Mouse (Mus musculus) embryonic facial prominence, embryonic 15.5 days (tissue): ENCODE results near the gene Ksr1. TPM values are rescaled to one million over a fixed set of nuclear protein-coding genes. Genes with fewer than 3 reads are reported as not detected.

ENCODE experiments used
- ATAC-seq: fragments of 200-750 bp; cut with Nextera tagmentation; 2 replicates; pipeline ENCODE4 v1.8.0; 2017; ENCODE audit warnings: low read depth, moderate TSS enrichment; ENCODE audit not compliant: insufficient number of reproducible peaks, low FRiP score, low TSS enrichment
- H3K27ac ChIP-seq: fragments of 300-500 bp; sonication (generic); replicated peaks from 2 replicates; pipeline ENCODE4 v1.5.1; 2015; ENCODE audit warnings: mild to moderate bottlenecking, inconsistent platforms
- H3K27me3 ChIP-seq: fragments of 300-500 bp; sonication (generic); 2 replicates; pipeline ENCODE4 v1.6.1; 2015; ENCODE audit warnings: inconsistent platforms
- H3K36me3 ChIP-seq: fragments of 300-500 bp; sonication (generic); 2 replicates; pipeline ENCODE4 v1.6.1; 2015; ENCODE audit warnings: mild to moderate bottlenecking, inconsistent platforms
- H3K4me1 ChIP-seq: fragments of 300-500 bp; sonication (generic); 2 replicates; pipeline ENCODE4 v1.6.1; 2015; ENCODE audit warnings: inconsistent platforms
- H3K4me2 ChIP-seq: fragments of 300-500 bp; sonication (generic); replicated peaks from 2 replicates; pipeline ENCODE4 v1.6.1; 2015; ENCODE audit warnings: mild to moderate bottlenecking, inconsistent platforms
- H3K4me3 ChIP-seq: fragments of 300-500 bp; sonication (generic); replicated peaks from 2 replicates; pipeline ENCODE4 v1.5.1; 2015; ENCODE audit warnings: mild to moderate bottlenecking, inconsistent platforms
- H3K9ac ChIP-seq: fragments of 300-500 bp; sonication (generic); 2 replicates; pipeline ENCODE4 v1.6.1; 2015; ENCODE audit warnings: inconsistent platforms
- H3K9me3 ChIP-seq: fragments of 300-500 bp; sonication (generic); replicated peaks from 2 replicates; pipeline ENCODE4 v1.6.1; 2016; ENCODE audit warnings: inconsistent platforms
- WGBS: fragments of 180-500 bp; shearing (Covaris S2); methylation state at CpG from one replicate; pipeline ENCODE4 v1.1.7; 2015; 5-methylcytosine and 5-hydroxymethylcytosine counted together
- polyA plus RNA-seq: library from polyadenylated mRNA; unstranded; fragments of >200 nt; fragmentation: Nextera tagmentation; extraction: Ambion mirVana; gene quantifications from 2 replicates; pipeline ENCODE4 v1.2.1, GENCODE M21; 2015

The Ksr1 gene
- polyA plus RNA-seq, 1 experiment from 2014 or later = 5.6 TPM

- Histone ChIP-seq H3K36me3 (no peaks in the 10 kb centered on the region), H3K9ac (no peak overlapping the region), H3K27ac (peak overlapping the region; percentile 71), H3K4me1 (peaks cover 36% of the 10 kb centered on the region), H3K4me3 (no peak overlapping the region), H3K27me3 (no peaks in the 10 kb centered on the region), H3K4me2 (0 out of 2 replicates have a peak overlapping the region, but pooled peaks have one; percentile 8), H3K9me3 (no peaks in the 10 kb centered on the region)
- no peak for ATAC-seq
- WGBS = 13% methylated on average over 7 of the region's 7 CpGs
Measured at GRCm38 (mm10) chr11:79135685-79136360, 10.4 kb downstream of the Ksr1 start.

DNA sequence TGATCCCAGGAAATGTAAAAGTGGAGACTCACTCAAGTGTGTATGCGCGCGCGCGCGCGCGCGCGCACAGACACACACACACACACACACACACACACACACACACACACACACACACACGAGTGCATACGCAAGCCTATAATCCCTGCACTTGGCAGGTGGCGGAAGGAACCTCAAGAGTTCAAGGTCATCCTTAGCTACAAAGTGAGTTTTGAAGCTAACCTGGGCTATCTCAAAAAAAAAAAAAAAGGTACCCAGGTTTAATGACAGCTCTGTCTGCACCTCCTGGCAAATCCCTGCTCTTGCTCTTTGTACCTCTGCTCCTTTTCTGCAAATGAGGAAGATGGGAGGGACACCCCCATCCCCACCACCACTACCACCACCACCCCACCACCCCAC, 11.1 kb downstream of the Ksr1 start:
- H3K4me1 ChIP-seq = peaks cover 43% of the 10 kb centered on the region
- H3K27ac ChIP-seq = peak overlapping the region; percentile 71

GRCm38 (mm10) chr11:79134416-79135104, 11.6 kb downstream of the Ksr1 start:
- peaks cover 47% of the 10 kb centered on the region for H3K4me1 ChIP-seq
- H3K4me3 ChIP-seq = no peak overlapping the region

More for the DNA sequence above, 11.1 kb downstream of the Ksr1 start:
- H3K27me3 ChIP-seq = no peaks in the 10 kb centered on the region
- no peak overlapping the region for H3K9ac ChIP-seq
- H3K4me2 ChIP-seq = no peak overlapping the region
- H3K9me3 ChIP-seq = no peaks in the 10 kb centered on the region
- no peaks in the 10 kb centered on the region for H3K36me3 ChIP-seq
- WGBS = 84% methylated on average over 13 of the region's 13 CpGs
- no peak overlapping the region for H3K4me3 ChIP-seq
- ATAC-seq = no peak

GRCm38 (mm10) chr11:79133961-79134360, 12.2 kb downstream of the Ksr1 start:
- Histone ChIP-seq H3K4me3 (no peak overlapping the region), H3K36me3 (no peaks in the 10 kb centered on the region), H3K9ac (no peak overlapping the region), H3K4me1 (peaks cover 51% of the 10 kb centered on the region), H3K4me2 (no peak overlapping the region), H3K9me3 (no peaks in the 10 kb centered on the region), H3K27ac (no peak overlapping the region), H3K27me3 (no peaks in the 10 kb centered on the region)
- no peak for ATAC-seq
- 82% methylated on average over 9 of the region's 9 CpGs for WGBS

More at GRCm38 (mm10) chr11:79134416-79135104, 11.6 kb downstream of the Ksr1 start:
- Histone ChIP-seq H3K4me2 (no peak overlapping the region), H3K27me3 (no peaks in the 10 kb centered on the region), H3K36me3 (no peaks in the 10 kb centered on the region), H3K9ac (no peak overlapping the region), H3K9me3 (no peaks in the 10 kb centered on the region), H3K27ac (no peak overlapping the region)
- no peak for ATAC-seq
- 63% methylated on average over 13 of the region's 13 CpGs for WGBS

DNA sequence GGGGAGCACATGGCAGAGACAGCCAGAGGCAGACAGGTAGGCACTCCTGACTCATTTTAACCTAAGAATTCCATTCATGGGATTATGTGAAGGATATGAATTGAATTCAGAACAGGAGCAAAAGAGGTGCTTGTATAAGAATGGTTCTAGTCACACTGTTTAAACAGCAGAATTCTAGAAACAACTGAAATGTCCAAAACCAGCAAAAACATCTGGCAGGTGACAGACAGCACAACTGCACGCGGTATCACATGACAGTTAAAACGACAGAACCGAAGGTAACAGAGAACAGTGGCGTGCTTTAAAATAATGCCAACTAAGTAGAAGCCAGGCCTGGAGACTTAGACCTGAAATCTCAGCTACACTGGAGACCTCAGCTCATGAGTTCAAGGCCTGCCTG, 13.2 kb downstream of the Ksr1 start:
- ATAC-seq = no peak
- Histone ChIP-seq H3K27me3 (no peaks in the 10 kb centered on the region), H3K27ac (no peak overlapping the region; the same call in 1 of the 2 replicates), H3K4me3 (no peak overlapping the region), H3K4me1 (peaks cover 51% of the 10 kb centered on the region), H3K9ac (no peak overlapping the region), H3K4me2 (no peak overlapping the region), H3K9me3 (no peaks in the 10 kb centered on the region), H3K36me3 (no peaks in the 10 kb centered on the region)
- WGBS = 66% methylated on average over 5 of the region's 5 CpGs

- Histone ChIP-seq H3K27me3 (no peaks in the 10 kb centered on the region), H3K9me3 (no peaks in the 10 kb centered on the region), H3K4me2 (no peak overlapping the region), H3K4me1 (peaks cover 51% of the 10 kb centered on the region), H3K27ac (no peak overlapping the region), H3K9ac (no peak overlapping the region), H3K36me3 (no peaks in the 10 kb centered on the region), H3K4me3 (no peak overlapping the region)
- 0 out of 2 replicates have a peak, but pooled peaks have one; percentile 37 for ATAC-seq
- WGBS = 54% methylated on average over 9 of the region's 9 CpGs
Measured at GRCm38 (mm10) chr11:79131949-79132411, 14.2 kb downstream of the Ksr1 start.

DNA sequence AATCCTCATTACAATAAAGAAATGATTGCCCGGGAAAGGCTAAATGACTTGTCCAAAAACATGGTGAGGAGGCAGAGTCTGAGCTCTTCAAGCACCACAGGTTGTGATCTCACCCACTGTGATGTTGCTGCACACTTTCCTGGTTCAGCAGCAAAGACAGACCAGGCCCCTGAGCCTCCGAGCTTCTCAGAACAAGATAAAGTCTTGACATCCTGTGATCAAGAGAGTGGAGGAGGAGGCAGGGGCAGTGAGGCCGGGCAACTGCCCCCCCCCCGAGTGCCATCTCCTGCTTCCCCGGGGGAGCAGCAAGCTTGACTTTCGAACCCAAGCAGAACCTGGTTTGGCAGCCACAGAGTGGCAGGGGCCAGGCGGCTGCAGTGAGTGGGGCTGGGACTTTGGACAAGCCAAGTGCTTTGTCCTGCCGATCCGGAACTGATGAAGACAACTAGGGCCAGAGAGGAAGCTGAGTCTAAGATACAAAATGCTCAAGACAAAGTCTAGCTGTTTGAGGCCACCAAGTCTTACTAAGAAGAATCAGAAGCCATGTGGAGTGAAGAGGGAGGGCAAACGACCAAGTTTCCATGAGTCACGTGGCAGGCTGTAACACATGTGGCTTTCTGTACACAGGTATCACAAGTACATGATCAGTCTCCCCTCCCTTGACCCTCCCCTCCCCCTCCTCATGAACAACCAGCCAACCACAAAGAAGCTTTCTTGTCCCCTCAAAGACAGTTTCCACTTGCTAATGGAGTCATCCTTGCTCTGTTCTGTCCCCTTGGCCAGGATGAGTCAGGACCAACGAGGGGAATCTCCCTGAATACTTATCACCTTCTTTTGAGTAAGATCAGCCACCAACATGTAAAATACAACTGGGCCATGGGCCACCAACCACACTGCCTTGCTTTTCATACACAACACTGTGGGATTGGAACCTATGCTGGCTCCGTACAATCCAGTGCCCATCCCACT, 16.5 kb downstream of the Ksr1 start:
- Histone ChIP-seq H3K9me3 (no peaks in the 10 kb centered on the region), H3K4me3 (no peak overlapping the region), H3K27me3 (no peaks in the 10 kb centered on the region), H3K9ac (no peak overlapping the region), H3K4me1 (peaks cover 35% of the 10 kb centered on the region; the same call in 1 of the 2 replicates), H3K4me2 (no peak overlapping the region), H3K27ac (no peak overlapping the region), H3K36me3 (no peaks in the 10 kb centered on the region)
- ATAC-seq = no peak
- WGBS = 69% methylated on average over 13 of the region's 13 CpGs

GRCm38 (mm10) chr11:79128233-79128632, 18.0 kb downstream of the Ksr1 start:
- H3K36me3 ChIP-seq = no peaks in the 10 kb centered on the region
- WGBS = 91% methylated on average over 7 of the region's 7 CpGs
- no peaks in the 10 kb centered on the region for H3K27me3 ChIP-seq
- H3K9ac ChIP-seq = no peak overlapping the region
- no peak for ATAC-seq
- H3K4me3 ChIP-seq = no peak overlapping the region
- peaks cover 27% of the 10 kb centered on the region; the same call in 1 of the 2 replicates for H3K4me1 ChIP-seq
- H3K27ac ChIP-seq = no peak overlapping the region
- H3K9me3 ChIP-seq = no peaks in the 10 kb centered on the region
- no peak overlapping the region for H3K4me2 ChIP-seq

DNA sequence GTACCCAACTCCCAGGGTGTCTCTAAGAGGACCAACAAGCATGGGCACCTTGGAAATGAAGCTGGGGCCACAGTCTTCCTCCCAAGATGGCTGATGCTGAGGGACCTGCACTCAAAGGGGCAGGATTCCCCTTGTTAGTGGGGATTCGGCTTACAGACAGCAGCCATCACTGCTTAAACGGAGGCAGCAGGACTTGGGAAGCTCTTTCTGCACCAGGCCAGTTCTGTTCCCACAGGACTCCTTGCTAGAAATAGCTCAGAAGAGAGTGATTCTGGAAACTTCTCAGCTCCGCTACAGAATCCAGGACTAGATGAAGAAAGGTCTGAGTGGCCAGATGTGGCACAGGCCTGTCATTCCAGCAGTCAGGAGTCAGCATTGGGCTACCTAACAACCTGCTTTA, 19.2 kb downstream of the Ksr1 start:
- 70% methylated on average over 3 of the region's 3 CpGs for WGBS
- H3K4me1 ChIP-seq = peaks cover 25% of the 10 kb centered on the region

GRCm38 (mm10) chr11:79125775-79126174, 20.4 kb downstream of the Ksr1 start:
- Histone ChIP-seq H3K4me1 (peaks cover 24% of the 10 kb centered on the region), H3K9ac (no peak overlapping the region), H3K27me3 (no peaks in the 10 kb centered on the region), H3K9me3 (no peaks in the 10 kb centered on the region), H3K36me3 (no peaks in the 10 kb centered on the region), H3K4me2 (no peak overlapping the region), H3K27ac (no peak overlapping the region), H3K4me3 (no peak overlapping the region)
- no peak for ATAC-seq
- 68% methylated on average over 8 of the region's 8 CpGs for WGBS

More for the DNA sequence above, 19.2 kb downstream of the Ksr1 start:
- Histone ChIP-seq H3K9me3 (no peaks in the 10 kb centered on the region), H3K36me3 (no peaks in the 10 kb centered on the region), H3K4me3 (no peak overlapping the region), H3K4me2 (no peak overlapping the region), H3K27ac (no peak overlapping the region), H3K9ac (no peak overlapping the region), H3K27me3 (no peaks in the 10 kb centered on the region)
- ATAC-seq = no peak

DNA sequence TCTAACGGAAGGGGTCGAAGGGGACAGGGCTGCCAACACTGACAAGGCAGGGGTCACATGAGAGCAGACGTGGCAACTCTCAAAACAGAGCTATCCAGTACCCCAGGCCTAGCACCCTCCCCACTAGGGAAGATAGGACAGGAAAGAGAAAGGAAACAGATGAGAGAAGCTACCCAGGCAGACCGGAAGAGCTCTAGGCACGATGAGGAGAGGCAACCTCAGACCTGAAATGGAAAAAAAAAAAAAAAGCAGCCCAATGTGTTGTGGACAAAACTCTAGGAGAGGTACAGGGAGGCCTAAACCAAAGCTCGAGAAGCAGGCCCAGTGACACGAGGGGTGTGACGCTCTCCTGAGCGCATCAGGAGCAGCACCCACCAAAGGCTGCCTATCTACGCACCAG, 23.7 kb downstream of the Ksr1 start:
- Histone ChIP-seq H3K4me2 (no peak overlapping the region), H3K9me3 (no peaks in the 10 kb centered on the region), H3K27ac (no peak overlapping the region), H3K4me3 (no peak overlapping the region), H3K27me3 (no peaks in the 10 kb centered on the region), H3K4me1 (peaks cover 29% of the 10 kb centered on the region), H3K9ac (no peak overlapping the region), H3K36me3 (no peaks in the 10 kb centered on the region)
- ATAC-seq = no peak
- WGBS = 83% methylated on average over 10 of the region's 10 CpGs
